Mouse (Mus musculus): ENCODE measurements at regions not wholly inside any gene's neighbourhood (a gene's known extent, or its start where the extent isn't known, plus 50 kb on each side); places are given as distances from the start of the nearest gene placed in this dataset.
A peak's percentile ranks its signal among the peaks of the same experiment; 100 is the strongest.
"Not testable (repeated sequence)": the region's sequence is repeated elsewhere in the genome, so short reads cannot be mapped to it uniquely, and the experiment has no call there.

GRCm38 (mm10) chr1:14688041-14688440 lies 1405.1 kb downstream of the 4930444P10Rik start:
- DNase-seq = not testable (repeated sequence)

DNA sequence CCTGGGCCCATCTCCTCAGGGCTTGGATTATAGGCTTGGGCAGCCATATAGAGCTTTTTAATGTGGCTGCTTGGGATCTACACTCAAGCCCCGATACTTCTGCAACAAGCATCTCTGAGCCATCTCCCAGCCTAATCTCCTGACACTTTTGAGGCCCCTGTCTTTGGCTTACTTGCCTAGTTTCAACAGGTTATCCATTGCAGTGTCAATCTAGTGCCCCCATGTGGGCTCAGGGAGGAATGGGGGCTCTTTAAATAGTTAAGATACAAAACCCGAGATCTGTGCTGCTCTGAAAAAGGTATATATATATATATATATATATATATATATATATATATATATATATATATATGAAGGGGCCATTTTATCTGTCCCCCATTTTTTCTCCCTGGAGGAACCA lies 1407.0 kb downstream of the 4930444P10Rik start:
- no peak for DNase-seq

GRCm38 (mm10) chr1:14680443-14680842 lies 1412.7 kb downstream of the 4930444P10Rik start:
- no peak for DNase-seq

- no peak for DNase-seq
These were observed 1420.6 kb downstream of the 4930444P10Rik start for GRCm38 (mm10) chr1:14672393-14672999.

DNA sequence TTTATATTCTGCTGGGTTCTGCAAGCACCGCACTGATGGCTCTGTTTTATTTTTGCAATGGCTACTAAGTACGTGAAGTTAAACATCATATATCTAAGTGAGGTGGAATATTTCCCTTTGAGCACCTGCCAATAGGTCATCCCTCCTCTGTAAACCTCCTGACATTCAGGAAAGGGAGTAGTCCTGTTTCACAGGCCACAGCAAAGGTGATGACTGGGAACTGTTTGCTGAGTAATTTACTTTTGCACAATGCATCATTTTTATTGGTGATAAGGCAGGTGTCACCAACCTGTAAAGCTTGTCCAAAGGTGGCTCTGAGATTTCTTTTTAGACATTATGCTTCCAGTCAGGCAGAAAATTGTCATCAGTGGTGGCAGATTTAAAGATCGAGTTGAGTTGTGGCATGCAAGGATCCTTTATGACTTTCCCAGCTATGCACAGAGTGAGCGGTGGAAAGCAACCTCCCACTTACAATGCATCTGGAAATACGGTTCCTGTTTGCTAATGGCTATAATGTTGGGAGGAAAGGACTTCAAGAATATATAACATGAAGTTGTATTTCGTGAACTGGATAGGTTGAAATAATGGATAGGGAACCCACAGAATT lies 1430.3 kb downstream of the 4930444P10Rik start:
- no peak for DNase-seq

GRCm38 (mm10) chr1:14661854-14662253 lies 1431.3 kb downstream of the 4930444P10Rik start:
- peak; percentile 57 for DNase-seq

- DNase-seq = no peak
These were observed 1442.8 kb downstream of the 4930444P10Rik start for GRCm38 (mm10) chr1:14650346-14650745.

GRCm38 (mm10) chr1:14635642-14636263 lies 1457.4 kb downstream of the 4930444P10Rik start:
- peak; percentile 31 for DNase-seq

DNA sequence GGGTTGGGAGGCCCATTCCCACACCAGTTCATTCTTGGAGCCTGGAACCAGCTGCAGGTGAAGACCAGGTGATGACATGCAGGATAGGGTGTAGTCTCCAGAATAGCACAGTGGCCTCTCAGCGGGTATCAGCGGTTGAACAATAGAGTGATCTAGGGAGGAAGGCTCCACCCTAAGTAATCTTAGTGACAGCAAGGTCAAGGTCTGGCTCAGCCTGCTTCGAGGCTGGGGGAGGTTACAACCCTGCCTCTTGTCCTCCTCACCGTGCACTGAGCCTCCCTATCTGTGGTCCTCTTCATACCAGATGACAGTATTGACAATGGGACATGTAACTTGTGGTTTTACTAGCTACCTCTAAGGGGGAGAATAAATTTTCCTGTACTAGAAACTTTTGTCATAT lies 1461.1 kb downstream of the 4930444P10Rik start:
- DNase-seq = no peak

DNA sequence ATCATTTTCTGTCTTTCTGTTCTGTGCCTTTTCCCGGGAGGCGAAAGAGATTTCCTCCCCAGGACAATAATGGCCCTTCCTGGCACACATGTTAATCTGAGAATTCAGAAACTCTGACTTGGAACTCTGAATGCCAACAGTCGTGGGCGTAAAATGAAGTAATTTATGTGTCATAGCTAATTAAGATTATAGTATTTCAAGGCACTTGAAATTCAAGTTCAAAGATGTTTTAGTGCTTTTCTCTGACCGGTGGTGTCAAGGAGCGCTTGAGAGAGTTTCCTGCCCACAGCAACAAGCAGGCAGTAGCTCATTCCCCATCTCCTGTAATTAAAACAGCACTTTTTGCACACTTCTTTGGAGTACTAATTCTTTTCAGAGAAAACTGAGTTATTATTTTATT lies 1465.9 kb downstream of the 4930444P10Rik start:
- no peak for DNase-seq

GRCm38 (mm10) chr1:14626685-14627084 lies 1466.4 kb downstream of the 4930444P10Rik start:
- no peak for DNase-seq

- DNase-seq = no peak
These were observed 1472.1 kb downstream of the 4930444P10Rik start for GRCm38 (mm10) chr1:14620922-14621430.

- no peak for DNase-seq
These were observed 1479.8 kb downstream of the 4930444P10Rik start for GRCm38 (mm10) chr1:14613232-14613894.

DNA sequence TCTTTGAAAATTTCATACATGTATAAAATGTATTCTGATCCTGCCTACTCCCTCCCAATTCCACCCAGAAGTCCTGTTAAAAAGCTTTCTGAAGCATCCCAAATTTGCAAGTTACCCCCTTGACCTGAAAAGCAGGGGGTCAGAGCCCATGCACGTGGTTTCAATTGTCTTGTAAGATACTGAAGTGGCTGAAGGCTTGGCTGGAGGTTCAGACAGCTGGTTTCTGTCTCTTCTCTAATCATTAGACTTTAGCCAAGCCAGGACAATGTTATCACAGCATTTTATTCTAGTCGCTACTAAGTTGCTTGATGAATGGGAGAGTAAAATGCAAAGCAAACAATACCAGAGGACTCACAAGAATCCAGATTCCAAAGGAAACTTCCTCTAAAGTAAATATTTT lies 1484.1 kb downstream of the 4930444P10Rik start:
- DNase-seq = peak; percentile 32

GRCm38 (mm10) chr1:14595961-14596360 lies 1497.2 kb downstream of the 4930444P10Rik start:
- DNase-seq = no peak

DNA sequence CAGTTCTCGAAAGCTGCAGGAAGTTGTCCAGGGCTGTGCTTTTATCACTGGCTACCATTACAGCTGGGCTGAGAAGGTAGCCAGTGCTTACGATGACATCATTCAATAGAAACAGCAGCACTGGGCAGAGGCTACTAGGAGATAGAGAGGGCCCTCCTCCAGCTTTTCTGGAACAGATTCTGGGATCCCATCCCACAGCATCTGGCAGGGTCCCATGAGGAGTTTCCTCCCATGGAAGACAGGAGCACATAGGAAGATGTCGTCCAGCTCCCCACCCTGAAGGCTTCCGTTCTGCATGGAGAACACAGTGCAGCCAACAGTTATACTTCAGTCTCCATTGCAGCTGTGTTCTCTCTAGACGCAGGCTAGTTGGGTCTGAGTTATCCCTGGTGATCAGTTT lies 1503.2 kb downstream of the 4930444P10Rik start:
- peak; percentile 28 for DNase-seq

- no peak for DNase-seq
These were observed 1513.7 kb downstream of the 4930444P10Rik start for GRCm38 (mm10) chr1:14579376-14579775.

- no peak for DNase-seq
These were observed 1516.9 kb downstream of the 4930444P10Rik start for GRCm38 (mm10) chr1:14576263-14576662.

DNA sequence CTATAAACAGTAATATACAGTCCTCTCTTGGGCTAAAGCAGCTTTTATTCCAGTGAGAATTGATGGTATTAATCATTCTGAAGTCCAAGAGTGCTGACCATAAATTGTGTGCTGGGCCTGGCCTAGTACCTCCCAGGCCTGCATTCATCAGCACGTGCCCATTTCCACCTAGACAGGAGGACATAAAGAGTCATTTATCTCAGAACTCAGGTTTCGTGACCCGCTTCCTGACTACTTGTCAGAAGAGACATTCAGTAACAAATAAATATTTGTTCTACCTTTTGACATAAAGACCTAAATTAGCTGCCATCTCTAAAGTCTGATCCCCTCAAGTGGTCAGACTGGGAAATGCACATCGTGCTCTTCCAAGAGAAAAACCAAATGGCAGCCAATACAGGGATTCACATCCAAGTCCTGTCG lies 1522.6 kb downstream of the 4930444P10Rik start:
- DNase-seq = no peak

- no peak for DNase-seq
These were observed 1523.0 kb downstream of the 4930444P10Rik start for GRCm38 (mm10) chr1:14570113-14570512.

GRCm38 (mm10) chr1:14567006-14567405 lies 1526.1 kb downstream of the 4930444P10Rik start:
- DNase-seq = no peak

DNA sequence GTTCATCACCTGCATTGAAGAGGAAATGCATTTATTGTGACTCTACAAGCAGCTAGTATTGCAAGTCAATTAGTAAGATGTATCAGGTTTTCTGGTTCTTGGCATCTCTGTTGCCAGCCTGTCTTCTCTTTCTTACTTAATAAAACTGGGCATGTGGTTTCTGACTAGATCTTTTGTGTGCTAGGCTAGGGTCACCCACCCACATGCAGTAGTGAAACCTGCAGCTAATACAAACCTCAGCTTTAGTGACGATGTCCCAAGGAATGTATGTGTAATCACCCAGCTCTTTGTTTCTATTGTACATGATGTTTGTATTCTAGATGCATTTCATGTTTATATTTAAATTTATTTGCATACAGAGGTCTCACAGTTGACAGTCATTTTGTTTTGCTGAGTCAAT lies 1526.7 kb downstream of the 4930444P10Rik start:
- no peak for DNase-seq
